Mouse (Mus musculus) lung, postnatal 0 days (tissue): Measurements from ENCODE around the gene 4930583I09Rik.

Experiments
- CTCF ChIP-seq: IDR thresholded peaks from 2 replicates; pipeline ENCODE4 v1.5.1; 2016; ENCODE audit warnings: antibody characterized with exemption, mild to moderate bottlenecking
- EP300 ChIP-seq: IDR thresholded peaks from 2 replicates; pipeline ENCODE4 v1.6.1; 2016; ENCODE audit warnings: antibody characterized with exemption, mild to moderate bottlenecking, control low read depth

DNA sequence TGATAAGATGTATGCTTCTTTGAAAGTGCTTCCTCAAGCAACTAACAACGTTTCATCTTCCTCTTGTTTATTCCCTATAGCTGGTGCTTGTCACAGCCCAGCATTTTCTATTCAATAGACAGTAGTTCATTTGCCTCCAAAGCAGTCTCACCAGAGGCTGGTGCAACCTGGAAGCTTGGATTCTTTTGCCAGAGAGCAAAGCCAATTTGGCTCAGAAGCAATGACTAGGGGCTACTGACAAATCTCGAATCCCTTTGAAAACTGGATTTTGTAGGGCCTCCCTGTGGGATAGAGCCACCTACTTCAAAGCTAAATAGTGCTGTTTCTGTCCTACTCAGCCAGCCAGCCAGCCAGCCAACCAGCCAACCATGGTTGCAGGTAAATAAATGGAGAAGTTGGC is 20.1 kb downstream of the 4930583I09Rik start:
- no peak for TF ChIP-seq EP300
- TF ChIP-seq CTCF = no peak
